Mouse (Mus musculus): ENCODE data around the gene Hells. TPM values are rescaled to one million over a fixed set of nuclear protein-coding genes. Genes with fewer than 3 reads are reported as not detected.
A peak's percentile ranks its signal among the peaks of the same experiment; 100 is the strongest.

The Hells gene
- polyA plus RNA-seq, 1 experiment from 2014 or later, result 40.3 TPM

- no peak overlapping the region for H3K9ac ChIP-seq (ENCODE audit: low read length)
- H3K9me3 ChIP-seq (replicated peaks; ENCODE audit: control insufficient read depth, low read length), result no peaks in the 10 kb centered on the region
- H3K27me3 ChIP-seq (ENCODE audit: control insufficient read depth, insufficient read depth, low read length), result no peaks in the 10 kb centered on the region
- H3K4me2 ChIP-seq (ENCODE audit: low read depth, low read length), result no peak overlapping the region
- no peak for ATAC-seq (ENCODE audit: insufficient read depth, low FRiP score)
- H3K36me3 ChIP-seq (ENCODE audit: control insufficient read depth, insufficient read depth, low read length), result no peaks in the 10 kb centered on the region
- no peak overlapping the region for H3K27ac ChIP-seq (ENCODE audit: low read length)
- H3K4me1 ChIP-seq (ENCODE audit: control insufficient read depth, insufficient read depth, low read length), result no peaks in the 10 kb centered on the region
- WGBS, result 60% methylated on average over 1 of the region's 1 CpGs
- H3K4me3 ChIP-seq (replicated peaks; ENCODE audit: low read length), result no peak overlapping the region
Observed at GRCm38 (mm10) chr19:38998676-38999075, 68.0 kb downstream of the Hells start.

GRCm38 (mm10) chr19:39005132-39005531 lies 74.4 kb downstream of the Hells start:
- Histone ChIP-seq H3K36me3 (ENCODE audit: control insufficient read depth, insufficient read depth, low read length) (no peaks in the 10 kb centered on the region), H3K27me3 (ENCODE audit: control insufficient read depth, insufficient read depth, low read length) (no peaks in the 10 kb centered on the region), H3K27ac (ENCODE audit: low read length) (no peak overlapping the region), H3K9me3 (replicated peaks; ENCODE audit: control insufficient read depth, low read length) (no peaks in the 10 kb centered on the region), H3K4me1 (ENCODE audit: control insufficient read depth, insufficient read depth, low read length) (no peaks in the 10 kb centered on the region), H3K4me2 (ENCODE audit: low read depth, low read length) (no peak overlapping the region), H3K4me3 (replicated peaks; ENCODE audit: low read length) (no peak overlapping the region), H3K9ac (ENCODE audit: low read length) (no peak overlapping the region)
- WGBS, result 76% methylated on average over 1 of the region's 1 CpGs
- peak; percentile 44; the same call in 1 of the 2 replicates for ATAC-seq (ENCODE audit: insufficient read depth, low FRiP score)

GRCm38 (mm10) chr19:39006715-39007114 lies 76.0 kb downstream of the Hells start, which contains the start of gene Cyp2c55:
TSS of gene Cyp2c55 (plus strand) at chr19:39007019.
- Histone ChIP-seq H3K27ac (ENCODE audit: low read length) (no peak within 1 kb of the TSS), H3K36me3 (ENCODE audit: control insufficient read depth, insufficient read depth, low read length) (no peaks in the 10 kb centered on the region)
- no peak for ATAC-seq (ENCODE audit: insufficient read depth, low FRiP score)

More at GRCm38 (mm10) chr19:39006715-39007114, 76.0 kb downstream of the Hells start, which contains the start of gene Cyp2c55:
- H3K4me2 ChIP-seq (ENCODE audit: low read depth, low read length), result no peak within 1 kb of the TSS
- H3K27me3 ChIP-seq (ENCODE audit: control insufficient read depth, insufficient read depth, low read length), result no peaks in the 10 kb centered on the region
- no peak within 1 kb of the TSS for H3K9ac ChIP-seq (ENCODE audit: low read length)
- no peaks in the 10 kb centered on the region for H3K4me1 ChIP-seq (ENCODE audit: control insufficient read depth, insufficient read depth, low read length)
- H3K4me3 ChIP-seq (replicated peaks; ENCODE audit: low read length), result no peak within 1 kb of the TSS
- H3K9me3 ChIP-seq (replicated peaks; ENCODE audit: control insufficient read depth, low read length), result no peaks in the 10 kb centered on the region

Small RNA genes lying within 50 kb of the gene (microRNA-seq; reads per million reads assigned to microRNA genes)
- gene Gm23800, result not detected

Other genes starting within 250 kb of the Hells start
- 7.1 and 8.1 TPM in 2 replicates for gene Noc3l, start 111.7 kb upstream of the Hells start, polyA plus RNA-seq (2015; fragmentation: Nextera tagmentation; extraction: Ambion mirVana)
- 1.6 and 1.8 TPM in 2 replicates for gene Tbc1d12, start 94.3 kb upstream of the Hells start, polyA plus RNA-seq (2015; fragmentation: Nextera tagmentation; extraction: Ambion mirVana)
- gene Cyp2c55, start 76.1 kb downstream of the Hells start, polyA plus RNA-seq (2015; fragmentation: Nextera tagmentation; extraction: Ambion mirVana), result 0.51 and 0.99 TPM in 2 replicates
- 11.7 and 14.0 TPM in 2 replicates for gene Cyp2c65, start 130.1 kb downstream of the Hells start, polyA plus RNA-seq (2015; fragmentation: Nextera tagmentation; extraction: Ambion mirVana)
- gene Cyp2c66, start 183.0 kb downstream of the Hells start, polyA plus RNA-seq (2015; fragmentation: Nextera tagmentation; extraction: Ambion mirVana), result 0.56 and 0.60 TPM in 2 replicates